Mouse (Mus musculus) kidney, adult 9 months (tissue): ENCODE results near the gene Ppp1r36.
"Not testable (repeated sequence)": the region's sequence is repeated elsewhere in the genome, so short reads cannot be mapped to it uniquely, and the experiment has no call there.

Experiments
- DNase-seq: peaks from one replicate; pipeline ENCODE4 v3.0.0; 2022

The Ppp1r36 gene

GRCm38 (mm10) chr12:76401674-76402073 lies 15.7 kb upstream of the Ppp1r36 start:
- no peak for DNase-seq

- peak; percentile 21 for DNase-seq
Measured at GRCm38 (mm10) chr12:76402991-76403885, 14.1 kb upstream of the Ppp1r36 start.

DNA sequence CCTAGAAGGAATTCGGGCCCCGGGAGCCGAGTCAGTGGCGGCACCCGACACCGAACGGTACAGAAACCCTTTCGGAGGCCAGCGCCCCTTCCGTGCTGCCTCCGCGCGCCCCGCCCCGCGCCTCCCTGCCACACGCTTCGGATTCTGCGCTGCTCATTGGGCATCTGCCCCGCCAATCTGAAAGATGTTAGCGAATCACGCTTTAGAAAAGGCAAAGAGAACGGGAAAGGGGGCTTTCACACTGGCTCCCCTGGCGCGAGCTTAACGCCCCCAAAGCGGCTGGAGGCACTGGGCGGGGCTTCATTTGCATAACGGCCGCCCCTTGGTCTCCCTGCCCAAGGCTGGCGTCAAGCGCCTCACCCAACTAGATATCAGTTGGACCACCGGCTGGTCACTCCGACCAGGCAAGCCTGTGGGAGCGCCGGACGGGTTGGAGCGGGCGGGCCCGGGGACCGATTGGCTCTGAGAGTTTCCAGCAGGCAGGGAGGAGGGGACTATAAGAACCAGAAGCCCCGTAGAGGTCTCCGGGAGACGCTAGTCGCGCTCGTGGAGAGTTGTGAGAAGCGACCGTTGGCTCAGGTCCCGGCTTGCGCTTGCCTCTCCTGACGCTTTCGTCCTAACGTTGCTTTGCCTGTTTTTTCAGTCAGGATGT lies 13.3 kb upstream of the Ppp1r36 start, which contains the start of gene Hspa2:
TSS of gene Hspa2 (plus strand) at position 291 of the 652 bp plus-strand sequence.
- DNase-seq, result peak; percentile 100

DNA sequence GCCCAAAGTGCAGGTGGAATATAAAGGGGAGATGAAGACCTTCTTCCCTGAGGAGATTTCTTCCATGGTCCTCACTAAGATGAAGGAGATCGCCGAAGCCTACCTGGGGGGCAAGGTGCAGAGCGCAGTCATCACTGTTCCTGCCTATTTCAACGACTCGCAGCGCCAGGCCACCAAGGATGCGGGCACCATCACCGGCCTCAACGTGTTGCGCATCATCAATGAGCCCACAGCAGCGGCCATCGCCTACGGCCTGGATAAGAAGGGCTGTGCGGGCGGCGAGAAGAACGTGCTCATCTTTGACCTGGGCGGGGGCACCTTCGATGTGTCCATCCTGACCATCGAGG lies 12.5 kb upstream of the Ppp1r36 start:
- DNase-seq, result no peak

GRCm38 (mm10) chr12:76405183-76405970 lies 12.0 kb upstream of the Ppp1r36 start:
- DNase-seq, result peak; percentile 27

- DNase-seq, result no peak
Measured at GRCm38 (mm10) chr12:76405971-76406370, 11.4 kb upstream of the Ppp1r36 start.

GRCm38 (mm10) chr12:76407184-76407583 lies 10.2 kb upstream of the Ppp1r36 start:
- DNase-seq, result no peak

- no peak for DNase-seq
Measured at GRCm38 (mm10) chr12:76409166-76409565, 8.2 kb upstream of the Ppp1r36 start.

DNA sequence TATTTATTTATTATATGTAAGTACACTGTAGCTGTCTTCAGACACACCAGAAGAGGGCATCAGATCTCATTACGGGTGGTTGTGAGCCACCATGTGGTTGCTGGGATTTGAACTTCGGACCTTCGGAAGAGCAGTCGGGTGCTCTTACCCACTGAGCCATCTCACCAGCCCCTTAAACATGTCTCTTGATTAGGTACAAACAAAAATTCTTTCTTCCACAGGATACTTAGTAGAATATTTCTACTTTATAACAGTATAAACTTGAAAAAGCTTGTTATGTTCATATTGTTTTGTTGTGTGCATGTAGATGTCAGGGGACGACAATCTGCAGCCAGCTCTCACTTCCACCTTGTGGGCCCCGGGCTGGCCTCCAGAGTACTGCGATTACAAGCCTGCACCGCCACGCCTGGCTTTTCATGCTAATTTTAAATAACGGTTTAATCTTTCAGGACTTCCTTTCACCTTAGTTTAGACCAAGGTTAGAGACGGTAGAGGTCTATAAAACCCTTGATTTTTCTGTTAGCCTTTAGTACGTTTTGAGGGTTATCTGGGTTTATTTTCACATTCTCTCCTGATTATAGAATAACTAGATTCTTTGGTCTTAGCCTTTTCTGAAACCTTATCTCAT lies 1.8 kb upstream of the Ppp1r36 start:
- DNase-seq, result no peak

DNA sequence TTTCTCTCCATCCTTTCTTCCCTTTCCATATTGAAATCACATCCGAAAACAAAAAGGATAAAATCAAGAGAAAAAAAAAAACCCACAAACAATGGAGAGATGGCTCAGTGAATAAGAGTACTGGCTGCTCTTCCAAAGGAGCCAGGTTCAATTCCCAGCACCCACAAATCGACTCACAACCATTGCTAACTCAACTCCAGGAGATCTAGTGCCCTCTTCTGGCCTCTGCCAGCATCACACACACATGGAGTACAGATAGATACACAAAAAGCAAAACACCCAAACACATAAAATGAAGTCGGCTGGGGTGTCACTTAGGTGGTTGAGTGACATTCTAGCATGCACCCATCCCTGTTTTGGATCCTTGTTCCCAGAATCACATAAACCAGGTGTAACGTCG lies 1.0 kb downstream of the Ppp1r36 start:
- no peak for DNase-seq

GRCm38 (mm10) chr12:76425256-76425655 lies 7.9 kb downstream of the Ppp1r36 start:
- DNase-seq, result no peak

- no peak for DNase-seq
Measured at GRCm38 (mm10) chr12:76427546-76427945, 10.2 kb downstream of the Ppp1r36 start.

DNA sequence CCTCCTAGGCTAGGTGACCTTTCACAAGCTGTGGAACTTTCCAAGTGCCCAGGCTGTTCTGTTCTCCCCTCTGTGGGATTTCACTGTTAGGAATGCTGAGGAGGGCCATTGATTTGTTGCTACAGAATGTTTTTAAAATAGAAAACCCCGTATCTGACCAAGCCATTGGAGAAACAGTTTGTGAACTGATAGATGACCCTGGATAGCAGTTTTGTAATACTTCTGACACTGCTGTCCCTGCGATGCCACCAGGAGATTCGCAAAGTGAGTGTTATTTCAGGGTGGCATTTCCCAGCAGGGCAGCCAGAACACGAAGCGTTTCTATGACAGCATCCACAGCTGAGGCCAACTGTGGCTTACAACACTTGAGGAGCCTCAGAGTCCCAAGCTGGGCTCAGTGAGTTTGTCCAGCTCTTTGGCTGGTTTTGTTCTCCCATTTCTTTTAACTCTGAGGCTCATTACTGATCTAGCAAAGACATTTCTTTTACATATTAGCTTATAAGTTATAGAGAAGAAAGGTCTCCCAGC lies 13.6 kb downstream of the Ppp1r36 start:
- no peak for DNase-seq

GRCm38 (mm10) chr12:76431431-76431830 lies 14.1 kb downstream of the Ppp1r36 start:
- no peak for DNase-seq

GRCm38 (mm10) chr12:76434111-76434510 lies 16.8 kb downstream of the Ppp1r36 start:
- no peak for DNase-seq

- DNase-seq, result no peak
Measured at GRCm38 (mm10) chr12:76435084-76435483, 17.7 kb downstream of the Ppp1r36 start.

DNA sequence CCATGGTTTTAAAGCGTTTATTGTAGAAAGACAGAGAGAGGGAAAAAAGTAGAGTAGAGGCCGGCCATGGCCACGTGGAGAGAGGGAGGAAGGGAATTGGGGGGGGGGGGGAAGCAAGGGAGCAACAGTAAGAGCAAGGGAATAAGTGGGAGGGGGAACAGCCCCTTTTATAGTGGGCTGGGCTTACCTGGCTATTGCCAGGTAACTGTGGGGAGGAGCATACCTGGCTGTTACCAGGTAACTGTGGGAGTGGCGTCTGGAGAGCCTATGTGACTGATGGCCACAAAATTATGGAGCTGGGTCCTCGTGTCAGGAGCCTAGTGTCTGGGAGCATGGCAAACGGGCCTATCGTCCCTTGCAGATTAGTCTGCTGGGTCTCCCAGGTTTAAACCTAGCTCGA lies 18.2 kb downstream of the Ppp1r36 start:
- no peak for DNase-seq

DNA sequence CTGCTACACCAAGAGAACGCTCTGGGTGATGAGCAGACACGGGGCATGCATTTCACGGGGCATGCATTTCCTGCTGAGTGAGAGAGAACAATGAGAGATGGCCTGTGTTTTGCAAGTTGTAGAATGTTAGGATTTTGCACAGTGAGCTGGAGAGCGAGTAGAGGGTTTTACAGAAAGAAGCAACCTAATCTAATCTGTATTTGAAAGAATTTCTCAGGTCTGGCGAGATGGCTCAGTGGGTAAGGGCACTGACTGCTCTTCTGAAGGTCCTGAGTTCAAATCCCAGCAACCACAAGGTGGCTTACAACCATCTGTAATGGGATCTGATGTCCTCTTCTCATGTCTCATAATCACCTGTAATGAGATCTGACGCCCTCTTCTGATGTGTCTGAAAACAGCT lies 26.1 kb downstream of the Ppp1r36 start:
- DNase-seq, result not testable (repeated sequence)

- peak; percentile 43 for DNase-seq
Measured at GRCm38 (mm10) chr12:76444359-76444772, 27.0 kb downstream of the Ppp1r36 start.

DNA sequence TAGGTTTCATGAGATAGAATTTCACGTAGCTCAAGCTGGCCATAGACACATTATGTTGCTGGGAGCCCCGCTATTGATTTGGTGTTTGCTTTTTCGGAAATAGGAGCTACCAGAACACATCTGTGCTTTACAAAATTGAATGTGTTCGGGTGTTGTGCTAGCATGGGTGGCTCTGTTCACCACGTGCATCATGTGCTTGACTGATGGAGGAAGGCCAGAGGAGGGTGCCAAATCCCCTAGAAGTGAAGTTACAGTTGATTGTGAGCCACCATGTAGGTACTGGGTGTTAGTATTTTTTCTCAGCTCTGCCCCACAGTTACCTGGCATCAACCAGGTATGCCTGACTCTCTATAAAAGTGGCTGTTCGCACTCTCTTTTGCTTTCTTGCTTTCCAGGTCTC lies 27.5 kb downstream of the Ppp1r36 start:
- peak; percentile 22 for DNase-seq

- peak; percentile 89 for DNase-seq
Measured at GRCm38 (mm10) chr12:76446201-76446600, 28.9 kb downstream of the Ppp1r36 start.

DNA sequence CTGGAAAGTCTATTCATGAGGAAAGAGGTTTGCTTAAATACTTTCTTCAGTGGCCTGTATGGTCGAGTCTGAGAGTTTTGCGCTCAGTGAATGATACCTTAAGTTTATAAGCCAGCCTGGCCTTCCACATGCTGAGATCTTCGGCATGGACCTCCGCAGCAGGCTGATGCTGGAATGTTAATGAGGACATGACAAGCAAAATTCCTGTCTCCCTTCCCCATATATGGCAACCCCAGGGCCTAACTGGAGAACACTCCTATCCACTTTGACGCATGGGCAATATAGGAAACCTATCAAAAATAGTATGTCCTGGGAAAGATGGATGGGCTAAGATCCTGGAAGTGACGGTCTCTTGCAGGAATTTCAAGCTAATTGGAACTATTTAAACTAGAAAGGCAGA lies 30.8 kb downstream of the Ppp1r36 start:
- DNase-seq, result no peak

- DNase-seq, result no peak
Measured at GRCm38 (mm10) chr12:76452203-76452602, 34.9 kb downstream of the Ppp1r36 start.
